Mouse (Mus musculus) brain, embryonic 14.5 days (tissue): ENCODE results near the gene Pitpnm1.

ENCODE experiments used
- CTCF ChIP-seq: fragments of 200-500 bp; IDR thresholded peaks from 2 replicates; pipeline ENCODE4 v1.5.1; 2012; ENCODE audit warnings: inconsistent platforms, mild to moderate bottlenecking, moderate library complexity, borderline replicate concordance; ENCODE audit not compliant: insufficient read depth, insufficient read length; ENCODE audit errors: extremely low read depth
- POLR2A ChIP-seq: fragments of 200-500 bp; IDR thresholded peaks from 2 replicates; pipeline ENCODE4 v1.6.1; 2012; ENCODE audit warnings: mild to moderate bottlenecking, inconsistent platforms, borderline replicate concordance; ENCODE audit not compliant: poor library complexity, insufficient read depth, insufficient read length, severe bottlenecking; ENCODE audit errors: extremely low read depth

GRCm38 (mm10) chr19:4099056-4099455 is 742 bp upstream of the Pitpnm1 start:
- TF ChIP-seq POLR2A (no peak), CTCF (peak; percentile 92)
